Mouse (Mus musculus) neural tube, embryonic 11.5 days (tissue): Measurements from ENCODE around the gene Myo1d. TPM values are rescaled to one million over a fixed set of nuclear protein-coding genes. Genes with fewer than 3 reads are reported as not detected.
A peak's percentile ranks its signal among the peaks of the same experiment; 100 is the strongest.

ENCODE experiments used
- ATAC-seq: fragments of 200-750 bp; cut with Nextera tagmentation; 2 replicates; pipeline ENCODE4 v1.8.0; 2017; ENCODE audit warnings: moderate number of reproducible peaks, mild to moderate bottlenecking, moderate TSS enrichment, moderate library complexity; ENCODE audit not compliant: insufficient read depth, low FRiP score, low TSS enrichment
- DNase-seq: peaks from one replicate; pipeline ENCODE4 v3.0.0-alpha.2; 2015; ENCODE audit warnings: low spot score
- H3K27ac ChIP-seq: fragments of 300-500 bp; sonication (generic); 2 replicates; pipeline ENCODE4 v1.5.1; 2014; ENCODE audit warnings: low read depth, mild to moderate bottlenecking, low read length
- H3K27me3 ChIP-seq: fragments of 300-500 bp; sonication (generic); 2 replicates; pipeline ENCODE4 v1.6.1; 2014; ENCODE audit warnings: mild to moderate bottlenecking, low read length, mixed read lengths; ENCODE audit not compliant: control insufficient read depth, insufficient read depth
- H3K36me3 ChIP-seq: fragments of 300-500 bp; sonication (generic); 2 replicates; pipeline ENCODE4 v1.6.1; 2014; ENCODE audit warnings: mild to moderate bottlenecking, low read length, moderate library complexity, mixed read lengths; ENCODE audit not compliant: control insufficient read depth, insufficient read depth
- H3K4me1 ChIP-seq: fragments of 300-500 bp; sonication (generic); 2 replicates; pipeline ENCODE4 v1.6.1; 2014; ENCODE audit warnings: low read length, mixed read lengths; ENCODE audit not compliant: control insufficient read depth, insufficient read depth
- H3K4me2 ChIP-seq: fragments of 300-500 bp; sonication (generic); 2 replicates; pipeline ENCODE4 v1.6.1; 2014; ENCODE audit warnings: low read depth, mild to moderate bottlenecking, moderate library complexity
- H3K4me3 ChIP-seq: fragments of 300-500 bp; sonication (generic); 2 replicates; pipeline ENCODE4 v1.5.1; 2014; ENCODE audit warnings: low read depth, low read length
- H3K9ac ChIP-seq: fragments of 300-500 bp; sonication (generic); 2 replicates; pipeline ENCODE4 v1.6.1; 2014; ENCODE audit warnings: mild to moderate bottlenecking, low read length
- H3K9me3 ChIP-seq: fragments of 300-500 bp; sonication (generic); 2 replicates; pipeline ENCODE4 v1.6.1; 2016; ENCODE audit warnings: low read length; ENCODE audit not compliant: control insufficient read depth
- WGBS: fragments of 180-500 bp; shearing (Covaris S2); extraction: QIAGEN DNeasy Blood & Tissue Kit; methylation state at CpG from one replicate; pipeline ENCODE4 v1.1.7; 2014; 5-methylcytosine and 5-hydroxymethylcytosine counted together
- polyA plus RNA-seq: library from polyadenylated mRNA; unstranded; fragments of >200 nt; fragmentation: Nextera tagmentation; extraction: Ambion mirVana; gene quantifications from 2 replicates; pipeline ENCODE4 v1.2.1, GENCODE M21; 2014

Myo1d gene
- polyA plus RNA-seq, 1 experiment from 2014 or later, result 2.8 TPM

DNA sequence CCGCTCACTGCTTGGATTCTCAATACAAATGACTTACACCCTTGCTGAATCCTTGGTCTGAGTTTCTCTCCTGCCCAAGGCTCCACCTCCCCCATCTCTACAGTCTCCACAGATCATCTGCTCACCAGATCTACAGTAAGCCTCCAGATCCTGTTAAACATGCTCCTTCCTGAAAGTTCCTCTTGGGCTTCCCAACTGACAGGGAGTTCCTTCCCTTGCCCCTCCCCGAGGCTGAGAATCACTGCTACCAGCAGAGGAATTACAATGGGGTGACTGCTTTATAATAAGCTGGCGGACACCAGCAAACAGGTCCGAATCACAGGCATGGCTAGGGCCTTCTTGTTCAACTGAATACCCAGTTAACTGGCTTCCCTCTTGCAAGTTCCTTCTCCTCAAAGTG, 256.4 kb downstream of the Myo1d start:
- Histone ChIP-seq H3K27ac (no peak overlapping the region), H3K4me3 (no peak overlapping the region), H3K4me1 (peaks cover 9% of the 10 kb centered on the region), H3K9ac (no peak overlapping the region), H3K4me2 (no peak overlapping the region), H3K27me3 (no peaks in the 10 kb centered on the region), H3K9me3 (no peaks in the 10 kb centered on the region), H3K36me3 (no peaks in the 10 kb centered on the region)
- 72% methylated on average over 4 of the region's 4 CpGs for WGBS
- no peak for DNase-seq
- ATAC-seq, result no peak

DNA sequence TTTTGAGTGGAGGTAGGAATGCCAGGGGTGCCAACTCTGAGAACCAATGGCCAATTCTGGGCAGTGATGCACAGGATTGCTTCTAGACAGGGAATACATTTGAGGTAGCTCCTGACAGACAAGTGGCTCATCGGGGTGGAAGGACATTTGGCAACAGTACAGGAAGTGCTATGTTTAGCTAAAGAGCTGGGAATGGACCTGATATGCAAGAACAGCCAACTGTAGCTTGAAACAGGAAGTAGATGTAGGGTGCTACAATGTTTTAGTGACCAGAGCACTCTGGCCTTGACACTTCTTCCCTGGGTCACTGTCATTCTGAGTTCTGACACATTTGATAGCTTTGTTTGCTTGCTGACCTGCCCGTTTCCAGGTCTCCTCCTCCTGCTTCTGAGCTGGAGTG, 257.0 kb downstream of the Myo1d start:
- no peak overlapping the region for H3K4me2 ChIP-seq
- H3K9me3 ChIP-seq, result no peaks in the 10 kb centered on the region
- H3K27ac ChIP-seq, result no peak overlapping the region
- no peaks in the 10 kb centered on the region for H3K36me3 ChIP-seq
- 78% methylated on average over 2 of the region's 2 CpGs for WGBS
- DNase-seq, result no peak
- no peak overlapping the region for H3K9ac ChIP-seq
- H3K4me3 ChIP-seq, result no peak overlapping the region
- H3K4me1 ChIP-seq, result peaks cover 9% of the 10 kb centered on the region
- H3K27me3 ChIP-seq, result no peaks in the 10 kb centered on the region
- no peak for ATAC-seq

- H3K36me3 ChIP-seq, result no peaks in the 10 kb centered on the region
- ATAC-seq (no peak), DNase-seq (no peak)
- H3K4me3 ChIP-seq, result no peak overlapping the region
- no peak overlapping the region for H3K4me2 ChIP-seq
- H3K9me3 ChIP-seq, result no peaks in the 10 kb centered on the region
- H3K27me3 ChIP-seq, result peaks cover under 1% of the 10 kb centered on the region; the same call in 1 of the 2 replicates
- H3K27ac ChIP-seq, result no peak overlapping the region
- H3K4me1 ChIP-seq, result peaks cover 9% of the 10 kb centered on the region
- WGBS, result 77% methylated on average over 2 of the region's 2 CpGs
- no peak overlapping the region for H3K9ac ChIP-seq
Observed at GRCm38 (mm10) chr11:80521148-80521547, 258.7 kb downstream of the Myo1d start.

DNA sequence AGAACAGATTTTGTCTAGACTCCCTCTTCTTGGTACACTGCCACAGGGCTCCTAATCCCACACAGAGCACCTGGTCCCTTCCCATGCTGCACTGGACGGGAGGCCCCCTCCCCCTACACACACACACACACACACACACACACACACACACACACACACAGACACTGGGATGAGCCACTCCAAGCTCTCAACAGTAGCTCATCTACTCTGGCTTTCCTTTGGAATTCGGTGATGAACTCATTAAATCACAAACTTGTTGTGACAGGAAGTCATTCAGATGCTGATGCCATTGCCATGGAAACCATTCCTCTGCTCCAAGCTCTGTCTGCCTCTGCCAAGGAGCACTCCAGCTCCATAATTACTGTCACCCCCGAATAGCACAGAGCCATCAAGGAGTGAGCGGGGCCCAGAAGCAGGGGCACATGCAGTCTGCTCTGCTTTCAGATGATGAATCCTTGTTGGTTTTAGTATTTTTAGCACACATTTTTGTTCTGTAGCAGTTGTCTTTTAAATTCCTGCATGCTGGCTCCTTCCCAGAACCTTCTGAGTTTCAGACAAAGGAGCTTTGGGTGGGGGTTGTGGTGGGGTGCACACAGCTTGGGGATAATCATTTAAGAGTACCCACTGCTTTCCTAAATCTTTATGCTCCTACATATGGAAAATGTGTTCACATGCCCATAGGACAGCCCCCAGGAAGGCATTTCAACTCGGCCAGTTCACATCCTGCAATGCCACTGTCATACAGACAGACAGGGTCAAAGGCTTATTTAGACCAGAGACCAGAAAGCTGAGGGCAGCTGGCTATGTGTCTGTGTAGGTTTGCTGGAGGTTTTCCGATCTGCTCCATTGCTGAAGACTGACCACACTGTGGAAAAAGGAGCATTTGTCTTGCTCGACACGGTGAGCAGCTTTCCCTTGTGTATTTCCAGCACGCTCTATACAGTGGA, 261.1 kb downstream of the Myo1d start:
- H3K9ac ChIP-seq, result no peak overlapping the region
- H3K36me3 ChIP-seq, result no peaks in the 10 kb centered on the region
- ATAC-seq (peak; percentile 89), DNase-seq (peak; percentile 69)
- H3K27me3 ChIP-seq, result peaks cover 2% of the 10 kb centered on the region; the same call in 1 of the 2 replicates
- H3K27ac ChIP-seq, result peak overlapping the region; percentile 56; the same call in 1 of the 2 replicates
- H3K9me3 ChIP-seq, result no peaks in the 10 kb centered on the region
- 26% methylated on average over 9 of the region's 9 CpGs for WGBS
- peaks cover 9% of the 10 kb centered on the region for H3K4me1 ChIP-seq
- no peak overlapping the region for H3K4me3 ChIP-seq
- no peak overlapping the region for H3K4me2 ChIP-seq

GRCm38 (mm10) chr11:80515895-80516294, 263.9 kb downstream of the Myo1d start:
- WGBS, result 89% methylated on average over 8 of the region's 8 CpGs
- peaks cover 2% of the 10 kb centered on the region; the same call in 1 of the 2 replicates for H3K27me3 ChIP-seq
- H3K27ac ChIP-seq, result no peak overlapping the region
- H3K4me3 ChIP-seq, result no peak overlapping the region
- no peak overlapping the region for H3K4me2 ChIP-seq
- no peaks in the 10 kb centered on the region for H3K36me3 ChIP-seq
- DNase-seq (no peak), ATAC-seq (no peak)
- H3K9me3 ChIP-seq, result no peaks in the 10 kb centered on the region
- H3K9ac ChIP-seq, result no peak overlapping the region
- H3K4me1 ChIP-seq, result peaks cover 9% of the 10 kb centered on the region

DNA sequence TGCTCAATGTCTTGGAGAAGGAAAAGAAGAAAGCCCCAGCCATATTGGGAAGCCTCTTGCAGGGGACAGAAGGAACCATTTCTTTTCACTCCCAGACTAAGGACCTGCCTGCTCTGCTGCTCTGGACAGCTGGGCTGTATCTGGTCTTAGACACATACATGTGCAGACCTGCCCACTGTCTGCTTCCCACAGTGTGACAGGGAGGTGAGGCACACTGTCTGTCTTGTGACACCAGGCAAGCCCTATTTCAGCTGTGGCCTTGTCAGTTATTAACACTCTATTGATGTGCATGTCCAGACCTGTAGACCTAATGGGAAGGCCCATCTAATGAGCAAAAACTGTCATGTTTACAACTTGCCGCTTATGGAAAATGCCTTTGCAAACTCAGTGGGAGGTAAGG, 264.5 kb downstream of the Myo1d start:
- Histone ChIP-seq H3K4me1 (peaks cover 9% of the 10 kb centered on the region), H3K4me2 (no peak overlapping the region), H3K27me3 (peaks cover 2% of the 10 kb centered on the region; the same call in 1 of the 2 replicates), H3K27ac (no peak overlapping the region), H3K9ac (no peak overlapping the region), H3K9me3 (no peaks in the 10 kb centered on the region), H3K4me3 (no peak overlapping the region), H3K36me3 (no peaks in the 10 kb centered on the region)
- ATAC-seq, result no peak
- DNase-seq, result no peak
- WGBS, result 63% methylated on average over 1 of the region's 1 CpGs

DNA sequence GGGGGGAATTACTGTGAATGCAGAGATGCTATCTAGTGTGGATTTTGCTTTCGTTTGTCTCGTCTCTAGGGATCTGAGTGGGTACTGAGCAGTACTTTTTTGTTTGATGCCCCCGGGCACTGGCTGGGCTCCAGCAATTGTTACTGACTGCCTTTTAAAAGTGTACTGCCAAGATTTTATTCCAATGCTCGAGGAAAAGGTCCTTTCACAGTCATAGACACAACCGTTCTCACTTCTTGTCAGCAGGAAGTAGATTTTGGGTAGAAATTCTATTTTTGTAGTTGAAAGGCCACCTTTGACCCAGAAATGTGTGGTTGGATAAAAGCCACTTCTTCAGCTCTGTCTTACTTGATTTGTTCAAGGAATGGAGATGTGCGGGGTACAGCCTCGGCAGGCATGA, 266.0 kb downstream of the Myo1d start:
- Histone ChIP-seq H3K36me3 (no peaks in the 10 kb centered on the region), H3K4me1 (peaks cover 7% of the 10 kb centered on the region), H3K4me3 (no peak overlapping the region), H3K27me3 (peaks cover 2% of the 10 kb centered on the region; the same call in 1 of the 2 replicates), H3K9ac (no peak overlapping the region), H3K27ac (no peak overlapping the region), H3K4me2 (no peak overlapping the region), H3K9me3 (no peaks in the 10 kb centered on the region)
- WGBS, result 81% methylated on average over 7 of the region's 7 CpGs
- no peak for DNase-seq
- ATAC-seq, result no peak

GRCm38 (mm10) chr11:80512313-80513056, 267.3 kb downstream of the Myo1d start:
- Histone ChIP-seq H3K4me3 (no peak overlapping the region), H3K9me3 (no peaks in the 10 kb centered on the region), H3K4me1 (peaks cover 6% of the 10 kb centered on the region), H3K27me3 (peaks cover 2% of the 10 kb centered on the region; the same call in 1 of the 2 replicates), H3K9ac (no peak overlapping the region), H3K4me2 (no peak overlapping the region), H3K27ac (no peak overlapping the region), H3K36me3 (no peaks in the 10 kb centered on the region)
- 79% methylated on average over 19 of the region's 19 CpGs for WGBS
- no peak for ATAC-seq
- no peak for DNase-seq
